Mouse (Mus musculus) kidney, adult 9 months (tissue): ENCODE measurements at regions not wholly inside any gene's neighbourhood (a gene's known extent, or its start where the extent isn't known, plus 50 kb on each side); places are given as distances from the start of the nearest gene placed in this dataset.

ENCODE experiments used
- DNase-seq: peaks from one replicate; pipeline ENCODE4 v3.0.0; 2022

- no peak for DNase-seq
Measured at GRCm38 (mm10) chr2:169524429-169524828, 63.1 kb downstream of the Gm11011 start.

DNA sequence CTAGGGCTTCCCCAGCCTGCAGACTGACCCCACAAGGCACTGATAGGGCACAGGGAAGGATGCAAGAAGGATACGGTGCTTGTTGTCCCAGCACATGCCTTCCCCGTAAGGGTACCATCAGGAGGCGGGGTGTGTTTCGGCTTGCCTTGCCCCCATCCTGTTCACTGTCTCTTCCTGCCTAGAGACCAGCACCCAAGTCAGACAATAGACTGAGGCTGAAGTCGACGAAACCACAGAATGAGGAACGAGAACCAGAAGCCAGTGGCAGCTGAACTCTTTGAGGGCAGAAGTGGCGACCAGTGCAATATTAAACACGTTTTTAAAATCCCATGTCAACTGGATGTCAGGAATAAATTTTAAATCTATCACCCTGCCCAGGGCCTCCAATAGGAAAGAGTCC is 67.6 kb downstream of the Gm11011 start:
- DNase-seq = no peak

DNA sequence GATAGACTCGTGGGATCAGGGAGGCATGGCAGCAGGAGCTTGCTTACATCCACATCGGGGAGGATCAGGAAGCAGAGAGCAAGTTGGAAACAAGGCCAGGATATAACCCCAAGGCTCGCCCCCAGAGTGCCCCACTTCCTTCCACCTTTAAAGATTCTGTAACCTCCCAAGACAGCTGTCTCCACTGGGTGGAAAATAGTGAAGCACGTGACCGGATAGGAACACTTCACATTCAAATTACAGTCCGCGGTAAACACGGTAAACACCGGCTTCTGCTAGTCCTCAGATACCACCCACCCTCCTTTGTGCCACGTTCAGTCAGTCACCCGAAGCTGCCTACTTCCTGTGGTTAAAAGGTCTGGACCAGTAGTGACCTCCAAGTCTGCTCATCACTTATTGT is 72.2 kb downstream of the Gm11011 start:
- no peak for DNase-seq

GRCm38 (mm10) chr2:169510741-169511140 is 76.8 kb downstream of the Gm11011 start:
- DNase-seq = no peak

DNA sequence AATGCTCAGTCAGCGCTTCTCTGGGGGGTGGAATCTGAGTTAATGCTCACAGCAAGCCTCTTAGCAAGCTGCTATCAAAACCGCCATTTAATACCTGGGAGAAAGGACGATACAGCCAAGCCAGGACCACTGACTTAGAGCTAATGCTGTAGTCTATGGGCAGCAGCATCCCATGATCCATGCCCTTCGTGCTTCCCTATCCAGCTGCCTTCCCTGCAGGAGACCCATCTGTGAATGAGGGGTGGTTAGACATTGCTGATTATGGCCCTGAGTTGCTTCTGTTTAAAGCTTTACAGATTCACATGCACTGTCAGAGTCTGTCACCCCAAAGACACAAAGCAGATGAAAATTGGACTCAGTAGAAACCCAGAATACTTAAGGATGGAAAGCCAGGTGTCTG is 78.1 kb downstream of the Gm11011 start:
- no peak for DNase-seq

GRCm38 (mm10) chr2:169504416-169505057 is 83.0 kb downstream of the Gm11011 start:
- no peak for DNase-seq

DNA sequence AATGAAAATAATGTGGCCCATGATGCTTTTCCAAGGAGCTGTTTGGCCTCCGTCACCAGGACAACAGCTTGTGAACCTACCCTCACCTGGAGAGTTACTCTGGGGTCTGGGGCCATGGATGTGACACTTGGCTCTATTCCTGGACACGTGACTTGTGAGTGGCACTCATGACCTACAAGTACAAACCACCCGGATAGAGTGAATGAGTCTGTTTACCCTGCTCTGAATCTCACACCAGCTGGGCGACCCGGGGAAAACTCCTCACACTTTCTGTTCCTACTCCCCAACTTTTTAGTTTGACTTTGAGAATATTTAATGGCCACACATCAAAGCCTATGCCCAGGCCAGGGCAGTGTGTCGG is 84.0 kb downstream of the Gm11011 start:
- no peak for DNase-seq

GRCm38 (mm10) chr2:169502717-169503597 is 84.6 kb downstream of the Gm11011 start:
- DNase-seq = no peak

DNA sequence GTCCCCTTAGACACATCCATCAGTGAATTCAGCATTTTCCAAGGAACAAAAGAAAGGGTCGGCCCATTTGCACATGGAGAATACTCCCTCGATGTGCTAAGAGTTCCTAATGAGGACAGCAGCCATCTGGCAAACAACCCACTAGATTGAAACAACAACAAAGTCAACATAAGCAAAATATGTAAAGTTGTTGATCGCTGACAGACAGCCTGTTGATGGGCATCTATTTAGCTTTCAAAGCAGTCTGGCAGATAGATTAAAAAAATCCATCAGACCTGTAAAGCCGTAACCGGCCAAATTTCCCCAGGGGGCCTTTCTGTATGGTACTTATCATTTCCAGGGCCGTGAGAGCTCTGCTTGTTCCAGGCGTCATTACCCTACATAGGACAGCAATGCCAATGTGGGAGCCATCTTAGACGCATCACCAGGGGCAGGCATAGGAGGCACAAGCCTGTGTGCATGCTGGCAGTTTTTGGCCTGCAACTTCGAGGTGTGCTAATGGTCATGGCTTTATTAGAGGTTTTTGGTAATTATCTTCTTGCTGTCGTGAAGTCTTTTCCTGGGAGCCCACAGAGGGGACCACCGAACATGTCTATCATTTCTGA is 85.7 kb downstream of the Gm11011 start:
- DNase-seq = no peak

- DNase-seq = no peak
Measured at GRCm38 (mm10) chr2:169495368-169495767, 92.2 kb downstream of the Gm11011 start.

- DNase-seq = no peak
Measured at GRCm38 (mm10) chr2:169494503-169495311, 92.8 kb downstream of the Gm11011 start.

DNA sequence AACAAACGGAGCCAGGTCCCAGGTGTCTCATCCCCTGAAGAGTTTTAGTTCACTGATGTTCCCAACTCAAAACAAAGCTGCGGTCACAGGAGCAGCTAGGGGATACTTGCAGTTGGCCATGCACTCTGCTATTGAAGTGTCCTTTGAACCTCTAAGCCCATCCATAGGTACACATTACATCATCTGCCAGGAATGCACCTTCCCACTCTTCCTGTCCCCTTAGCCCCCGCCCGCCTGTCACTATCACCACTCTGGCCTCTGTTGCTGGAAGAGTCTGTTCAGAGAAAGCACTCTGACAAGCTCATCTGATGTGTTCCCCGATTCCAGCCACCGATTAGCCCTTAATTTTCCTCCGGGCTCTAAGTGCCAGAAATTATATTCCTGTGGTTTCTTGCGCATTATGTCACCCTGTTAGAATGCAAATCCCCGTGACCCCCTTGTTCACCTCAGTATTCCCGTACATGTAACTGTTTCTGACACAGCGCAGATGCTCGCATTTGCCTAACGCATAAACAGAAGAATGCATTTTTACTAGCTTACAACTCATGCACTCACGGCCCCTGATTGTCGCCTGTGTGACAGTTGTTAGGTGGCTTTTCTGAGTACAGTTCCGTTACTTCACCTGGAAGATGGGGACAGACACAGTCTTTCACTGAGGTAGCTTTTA is 93.8 kb downstream of the Gm11011 start:
- DNase-seq = no peak

DNA sequence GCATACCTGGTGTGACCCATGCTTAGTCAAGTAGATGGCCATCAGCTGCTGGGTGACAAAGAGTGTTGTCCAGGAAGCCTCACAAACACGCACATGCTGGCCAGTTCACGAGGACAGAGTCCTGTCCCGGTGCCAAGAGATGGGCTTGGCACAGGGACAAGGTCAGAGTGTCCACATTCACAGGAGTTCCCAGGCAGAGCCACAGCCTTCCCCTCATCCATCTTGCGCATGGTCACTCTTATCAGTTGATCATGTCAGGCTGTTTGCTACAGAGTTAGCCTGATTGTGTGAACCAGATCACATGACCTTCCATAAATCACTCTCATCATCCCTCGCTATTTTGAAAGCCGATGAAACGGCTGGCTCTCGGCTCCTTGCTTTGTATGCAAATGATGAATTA is 103.6 kb downstream of the Gm11011 start:
- DNase-seq = peak; percentile 73

GRCm38 (mm10) chr2:169481731-169482465 is 105.6 kb downstream of the Gm11011 start:
- peak; percentile 53 for DNase-seq

- no peak for DNase-seq
Measured at GRCm38 (mm10) chr2:169474418-169475112, 113.0 kb downstream of the Gm11011 start.

GRCm38 (mm10) chr2:169469538-169469937 is 118.0 kb downstream of the Gm11011 start:
- DNase-seq = no peak

DNA sequence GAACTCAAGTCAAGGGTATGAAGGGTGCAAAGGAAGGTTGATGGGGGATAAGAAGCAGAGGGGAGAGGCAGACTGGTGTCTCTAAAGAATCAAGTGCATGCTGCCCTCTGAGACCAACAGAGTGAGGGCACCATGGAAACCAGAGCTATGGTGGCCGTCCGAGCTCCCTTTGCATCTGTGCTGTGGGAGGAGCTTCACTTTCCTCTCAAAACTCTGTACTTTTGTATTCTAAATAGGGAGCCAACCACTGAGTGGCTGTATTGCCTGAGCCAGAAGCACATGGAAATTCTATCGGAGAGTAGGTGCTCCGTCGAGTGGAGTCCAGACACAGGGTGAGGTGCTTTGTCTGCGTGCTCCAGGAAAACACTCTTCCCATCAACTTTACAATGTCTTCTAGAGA is 119.9 kb downstream of the Gm11011 start:
- DNase-seq = no peak

DNA sequence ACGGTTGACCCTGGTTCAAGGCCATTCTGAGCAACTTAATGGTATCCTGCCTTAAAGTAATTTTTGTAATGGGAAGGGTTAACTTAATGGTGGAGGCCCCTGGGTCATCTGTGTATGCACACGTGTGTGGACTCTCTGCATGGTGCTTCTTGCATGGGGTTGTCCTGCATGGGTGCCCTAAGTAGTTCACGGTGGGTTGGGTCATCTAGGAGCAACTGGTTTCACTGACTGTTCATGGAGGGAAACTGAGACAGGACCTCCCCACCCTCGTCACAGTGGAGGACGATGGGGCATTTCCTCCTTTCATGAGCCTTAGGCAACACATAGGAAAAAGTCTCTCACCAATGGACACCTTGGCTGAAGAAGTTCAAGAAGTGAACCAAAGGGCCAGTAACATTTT is 123.4 kb downstream of the Gm11011 start:
- DNase-seq = no peak

- DNase-seq = no peak
Measured at GRCm38 (mm10) chr2:169461491-169462039, 126.0 kb downstream of the Gm11011 start.

GRCm38 (mm10) chr2:169452956-169453355 is 134.6 kb downstream of the Gm11011 start:
- no peak for DNase-seq

- DNase-seq = no peak
Measured at GRCm38 (mm10) chr2:169450801-169451200, 136.7 kb downstream of the Gm11011 start.
